Mouse (Mus musculus) midbrain, postnatal 0 days (tissue): ENCODE results near the gene Mlc1. TPM values are rescaled to one million over a fixed set of nuclear protein-coding genes. Genes with fewer than 3 reads are reported as not detected.

ENCODE experiments used
- ATAC-seq: fragments of 200-750 bp; cut with Nextera tagmentation; 2 replicates; pipeline ENCODE4 v1.8.0; 2017; ENCODE audit warnings: moderate number of reproducible peaks, mild to moderate bottlenecking, moderate TSS enrichment, moderate library complexity; ENCODE audit not compliant: low FRiP score
- DNase-seq: peaks from one replicate; pipeline ENCODE4 v3.0.0-alpha.2; 2015; ENCODE audit warnings: low spot score
- H3K27ac ChIP-seq: fragments of 300-500 bp; sonication (generic); 2 replicates; pipeline ENCODE4 v1.5.1; 2014; ENCODE audit warnings: low read depth, mild to moderate bottlenecking, low read length, mixed read lengths
- H3K27me3 ChIP-seq: fragments of 300-500 bp; sonication (generic); 2 replicates; pipeline ENCODE4 v1.6.1; 2014; ENCODE audit warnings: low read length, control low read depth, mixed read lengths; ENCODE audit not compliant: insufficient read depth
- H3K36me3 ChIP-seq: fragments of 300-500 bp; sonication (generic); 2 replicates; pipeline ENCODE4 v1.6.1; 2014; ENCODE audit warnings: low read length, control low read depth, mixed read lengths; ENCODE audit not compliant: insufficient read depth
- H3K4me1 ChIP-seq: fragments of 300-500 bp; sonication (generic); 2 replicates; pipeline ENCODE4 v1.6.1; 2014; ENCODE audit warnings: mild to moderate bottlenecking, control low read depth, antibody characterized with exemption, low read length, mixed read lengths; ENCODE audit not compliant: insufficient read depth
- H3K4me2 ChIP-seq: fragments of 300-500 bp; sonication (generic); 2 replicates; pipeline ENCODE4 v1.6.1; 2014; ENCODE audit warnings: low read depth, mild to moderate bottlenecking, low read length, mixed read lengths; ENCODE audit not compliant: poor library complexity, severe bottlenecking
- H3K4me3 ChIP-seq: fragments of 300-500 bp; sonication (generic); 2 replicates; pipeline ENCODE4 v1.5.1; 2014; ENCODE audit warnings: low read depth, mild to moderate bottlenecking, low read length, moderate library complexity
- H3K9ac ChIP-seq: fragments of 300-500 bp; sonication (generic); replicated peaks from 2 replicates; pipeline ENCODE4 v1.6.1; 2014; ENCODE audit warnings: mild to moderate bottlenecking, low read length, moderate library complexity, mixed read lengths; ENCODE audit not compliant: poor library complexity, severe bottlenecking
- H3K9me3 ChIP-seq: fragments of 300-500 bp; sonication (generic); 2 replicates; pipeline ENCODE4 v1.6.1; 2016; ENCODE audit warnings: low read length, control low read depth
- CTCF ChIP-seq: IDR thresholded peaks from 2 replicates; pipeline ENCODE4 v1.5.1; 2016; ENCODE audit warnings: antibody characterized with exemption, mild to moderate bottlenecking
- WGBS: fragments of 180-500 bp; shearing (Covaris S2); extraction: QIAGEN DNeasy Blood & Tissue Kit; methylation state at CpG from one replicate; pipeline ENCODE4 v1.1.7; 2014; 5-methylcytosine and 5-hydroxymethylcytosine counted together
- polyA plus RNA-seq: library from polyadenylated mRNA; unstranded; fragments of >200 nt; fragmentation: Nextera tagmentation; extraction: Ambion mirVana; gene quantifications from 2 replicates; pipeline ENCODE4 v1.2.1, GENCODE M21; 2015
- total RNA-seq: library from RNA; depleted of rRNA; stranded (reverse); fragments of >200 nt; gene quantifications from 2 replicates; pipeline ENCODE4 v1.2.3, GENCODE M21; 2014

The Mlc1 gene
- total and polyA plus RNA-seq, 2 experiments from 2014 or later, result 46.7 to 60.0 TPM

GRCm38 (mm10) chr15:89001245-89001644 is 22.4 kb upstream of the Mlc1 start:
- Histone ChIP-seq H3K4me1 (no peaks in the 10 kb centered on the region), H3K4me3 (no peak overlapping the region), H3K27me3 (no peaks in the 10 kb centered on the region), H3K9ac (no peak overlapping the region), H3K4me2 (no peak overlapping the region), H3K36me3 (no peaks in the 10 kb centered on the region), H3K27ac (no peak overlapping the region), H3K9me3 (no peaks in the 10 kb centered on the region)
- DNase-seq (no peak), ATAC-seq (no peak)
- TF ChIP-seq CTCF, result no peak
- 65% methylated on average over 3 of the region's 3 CpGs for WGBS

GRCm38 (mm10) chr15:89000367-89000766 is 21.6 kb upstream of the Mlc1 start:
- Histone ChIP-seq H3K4me3 (no peak overlapping the region), H3K27me3 (no peaks in the 10 kb centered on the region), H3K4me2 (no peak overlapping the region), H3K9me3 (no peaks in the 10 kb centered on the region), H3K36me3 (no peaks in the 10 kb centered on the region), H3K4me1 (no peaks in the 10 kb centered on the region), H3K9ac (no peak overlapping the region), H3K27ac (no peak overlapping the region)
- DNase-seq (no peak), ATAC-seq (no peak)
- WGBS, result 65% methylated on average over 2 of the region's 2 CpGs
- TF ChIP-seq CTCF, result no peak

- no peak overlapping the region for H3K4me2 ChIP-seq
- TF ChIP-seq CTCF, result peak; percentile 75
- no peaks in the 10 kb centered on the region for H3K4me1 ChIP-seq
- H3K9me3 ChIP-seq, result no peaks in the 10 kb centered on the region
- no peak overlapping the region for H3K9ac ChIP-seq
- H3K27me3 ChIP-seq, result no peaks in the 10 kb centered on the region
- no peak for ATAC-seq
- peak; percentile 68 for DNase-seq
- H3K27ac ChIP-seq, result no peak overlapping the region
- no peak overlapping the region for H3K4me3 ChIP-seq
- 78% methylated on average over 2 of the region's 2 CpGs for WGBS
- no peaks in the 10 kb centered on the region for H3K36me3 ChIP-seq
Measured at GRCm38 (mm10) chr15:88999124-88999523, 20.3 kb upstream of the Mlc1 start.

DNA sequence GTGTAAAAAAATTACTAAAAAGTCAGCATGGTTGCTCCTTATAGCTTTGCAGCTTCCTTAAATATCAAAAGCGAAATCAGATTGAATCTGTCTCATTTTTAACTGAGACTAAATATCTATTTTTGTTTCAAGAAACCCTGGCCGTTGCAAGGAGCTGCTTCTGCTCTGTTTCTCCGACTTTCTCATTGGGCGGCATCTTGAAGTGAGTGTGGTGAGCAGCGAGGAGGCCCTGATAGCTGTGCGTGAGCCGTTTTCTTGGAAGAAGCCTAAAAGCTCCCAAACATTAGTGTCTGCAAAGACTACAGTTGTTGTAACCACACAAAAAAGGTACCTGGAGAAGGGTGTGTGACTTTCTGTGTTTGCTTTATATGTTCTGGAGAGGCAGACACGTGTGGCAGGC is 19.8 kb upstream of the Mlc1 start:
- 80% methylated on average over 8 of the region's 8 CpGs for WGBS
- Histone ChIP-seq H3K36me3 (no peaks in the 10 kb centered on the region), H3K4me1 (no peaks in the 10 kb centered on the region), H3K4me2 (no peak overlapping the region), H3K27ac (no peak overlapping the region), H3K27me3 (no peaks in the 10 kb centered on the region), H3K4me3 (no peak overlapping the region), H3K9ac (no peak overlapping the region), H3K9me3 (no peaks in the 10 kb centered on the region)
- ATAC-seq (no peak), DNase-seq (no peak)
- no peak for TF ChIP-seq CTCF

DNA sequence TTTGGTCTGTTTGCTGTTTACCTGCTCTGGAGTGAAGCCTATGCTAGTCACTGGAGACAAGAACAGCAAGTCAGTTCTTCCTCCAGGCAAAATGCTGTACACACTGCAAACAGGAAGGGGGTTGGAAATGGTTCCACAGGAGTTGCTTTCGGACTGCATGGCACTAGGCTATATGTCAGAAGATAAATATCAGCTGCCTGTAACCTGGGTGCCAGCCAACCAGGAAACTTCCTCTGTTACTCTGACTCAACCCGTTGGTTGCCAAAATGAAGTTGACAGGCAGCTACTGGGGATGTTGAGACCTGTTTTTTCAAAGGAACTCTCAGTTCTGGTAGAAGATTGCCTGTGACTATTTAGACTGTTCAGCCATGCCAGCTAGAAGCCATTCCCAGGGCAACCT is 10.4 kb upstream of the Mlc1 start:
- WGBS, result 74% methylated on average over 2 of the region's 2 CpGs
- no peaks in the 10 kb centered on the region for H3K9me3 ChIP-seq
- H3K36me3 ChIP-seq, result no peaks in the 10 kb centered on the region
- no peak overlapping the region for H3K4me3 ChIP-seq
- H3K27ac ChIP-seq, result no peak overlapping the region
- no peak for TF ChIP-seq CTCF
- ATAC-seq, result no peak
- no peak overlapping the region for H3K9ac ChIP-seq
- H3K4me2 ChIP-seq, result no peak overlapping the region
- H3K4me1 ChIP-seq, result no peaks in the 10 kb centered on the region
- H3K27me3 ChIP-seq, result no peaks in the 10 kb centered on the region
- no peak for DNase-seq

- H3K36me3 ChIP-seq, result no peaks in the 10 kb centered on the region
- ATAC-seq (no peak), DNase-seq (no peak)
- H3K4me2 ChIP-seq, result no peak within 1 kb of the TSS
- no peaks in the 10 kb centered on the region for H3K9me3 ChIP-seq
- H3K4me1 ChIP-seq, result no peaks in the 10 kb centered on the region
- H3K27me3 ChIP-seq, result no peaks in the 10 kb centered on the region
- H3K4me3 ChIP-seq, result no peak within 1 kb of the TSS
- 96% methylated on average over 31 of the region's 31 CpGs for WGBS
- no peak within 1 kb of the TSS for H3K9ac ChIP-seq
- no peak within 1 kb of the TSS for H3K27ac ChIP-seq
- no peak for TF ChIP-seq CTCF
Measured at GRCm38 (mm10) chr15:88982534-88983079, 3.8 kb upstream of the Mlc1 start, which contains the start of gene Mov10l1. TSS of gene Mov10l1 (plus strand) at chr15:88982909.
